Mouse (Mus musculus): ENCODE results near the gene Arsg.

Arsg gene

GRCm38 (mm10) chr11:109622518-109623037 lies 149.4 kb downstream of the Arsg start:
- DNase-seq (ENCODE audit: low spot score) = no peak
